Mouse (Mus musculus) CH12.LX (cell line): Measurements from ENCODE around the gene Carmil1. TPM values are rescaled to one million over a fixed set of nuclear protein-coding genes. Genes with fewer than 3 reads are reported as not detected.

ENCODE experiments used
- DNase-seq: peaks from one replicate; pipeline ENCODE4 v3.0.0-alpha.2; 2013; ENCODE audit errors: extremely low read depth
- H3K27ac ChIP-seq: 2 replicates; pipeline ENCODE4 v1.5.1; 2012; ENCODE audit warnings: low read depth, mild to moderate bottlenecking, control low read depth, moderate library complexity; ENCODE audit not compliant: insufficient read depth
- H3K27me3 ChIP-seq: replicated peaks from 2 replicates; pipeline ENCODE3; 2012; ENCODE audit warnings: inconsistent platforms
- H3K36me3 ChIP-seq, 2 experiments: replicated peaks in 1 of 2; 2 replicates each; pipeline versions ENCODE3 to v1.6.1; 2012; ENCODE audit warnings: inconsistent platforms in 1 of 2, low read length in 1 of 2, mild to moderate bottlenecking in 1 of 2, mixed read lengths in 1 of 2, moderate library complexity in 1 of 2; ENCODE audit not compliant: control insufficient read depth in 1 of 2, insufficient read depth in 1 of 2
- H3K4me1 ChIP-seq, 2 experiments: 2 replicates each; pipeline ENCODE4 v1.6.1; 2012; ENCODE audit warnings: inconsistent platforms in 1 of 2, moderate library complexity in 1 of 2; ENCODE audit not compliant: insufficient read depth in 2 of 2, control insufficient read depth in 1 of 2
- H3K4me2 ChIP-seq: 2 replicates; pipeline ENCODE4 v1.6.1; 2012; ENCODE audit warnings: low read depth, mild to moderate bottlenecking, control low read depth; ENCODE audit not compliant: poor library complexity, insufficient read depth, severe bottlenecking
- H3K4me3 ChIP-seq, 3 experiments: fragments of 150-350 bp in 1 of 3; sonication (generic) in 1 of 3; replicated peaks in 1 of 3; 2 replicates each; pipeline versions ENCODE3 to v1.5.1; 2011 to 2012; ENCODE audit warnings: low read depth in 2 of 3, low read length in 2 of 3, mild to moderate bottlenecking in 2 of 3, moderate library complexity in 2 of 3, control low read depth in 1 of 3, improper control_type of control experiment in 1 of 3, inconsistent platforms in 1 of 3, mixed read lengths in 1 of 3; ENCODE audit not compliant: poor library complexity in 1 of 3
- H3K79me2 ChIP-seq: replicated peaks from 2 replicates; pipeline ENCODE4 v1.6.1; 2012; ENCODE audit warnings: mild to moderate bottlenecking, moderate library complexity; ENCODE audit not compliant: control insufficient read depth, poor library complexity, insufficient read depth, severe bottlenecking; ENCODE audit errors: extremely low read depth
- H3K9ac ChIP-seq: 2 replicates; pipeline ENCODE4 v1.6.1; 2012; ENCODE audit warnings: low read depth, mild to moderate bottlenecking, control low read depth, moderate library complexity; ENCODE audit not compliant: insufficient read depth
- H3K9me3 ChIP-seq: replicated peaks from 2 replicates; pipeline ENCODE3; 2012; ENCODE audit warnings: low read length, inconsistent platforms, mixed read lengths
- BHLHE40 ChIP-seq: IDR thresholded peaks from 2 replicates; pipeline ENCODE4 v1.6.1; 2011; ENCODE audit warnings: mild to moderate bottlenecking, low read depth, low read length, improper control_type of control experiment
- CHD1 ChIP-seq: IDR thresholded peaks from 2 replicates; pipeline ENCODE4 v1.6.1; 2012; ENCODE audit warnings: low read depth, low read length, improper control_type of control experiment, inconsistent platforms
- ELF1 ChIP-seq: IDR thresholded peaks from 2 replicates; pipeline ENCODE4 v1.6.1; 2014; ENCODE audit warnings: low read depth, mild to moderate bottlenecking, inconsistent platforms, low read length, improper control_type of control experiment
- ETS1 ChIP-seq: conservative IDR thresholded peaks from 2 replicates; pipeline ENCODE4 v1.6.1; 2012; ENCODE audit warnings: low read depth, mild to moderate bottlenecking, inconsistent platforms, low read length, improper control_type of control experiment, moderate library complexity
- HCFC1 ChIP-seq: IDR thresholded peaks from 2 replicates; pipeline ENCODE4 v1.6.1; 2012; ENCODE audit warnings: low read depth, mild to moderate bottlenecking, inconsistent platforms, low read length, improper control_type of control experiment
- IRF4 ChIP-seq: IDR thresholded peaks from 2 replicates; pipeline ENCODE4 v1.6.1; 2014; ENCODE audit warnings: low read depth, mild to moderate bottlenecking, inconsistent platforms, low read length, improper control_type of control experiment
- JUN ChIP-seq: IDR thresholded peaks from 2 replicates; pipeline ENCODE4 v1.6.1; 2011; ENCODE audit warnings: low read depth, mild to moderate bottlenecking, low read length, improper control_type of control experiment, moderate library complexity; ENCODE audit not compliant: insufficient read depth
- JUND ChIP-seq: conservative IDR thresholded peaks from 2 replicates; pipeline ENCODE4 v1.6.1; 2011; ENCODE audit warnings: low read depth, low read length, improper control_type of control experiment
- MAFK ChIP-seq: IDR thresholded peaks from 2 replicates; pipeline ENCODE4 v1.6.1; 2011; ENCODE audit warnings: low read length, improper control_type of control experiment; ENCODE audit not compliant: insufficient replicate concordance
- MAZ ChIP-seq: IDR thresholded peaks from 2 replicates; pipeline ENCODE4 v1.6.1; 2012; ENCODE audit warnings: low read depth, mild to moderate bottlenecking, inconsistent platforms, low read length, improper control_type of control experiment, moderate library complexity
- MEF2A ChIP-seq: IDR thresholded peaks from 2 replicates; pipeline ENCODE4 v1.6.1; 2014; ENCODE audit warnings: low read depth, mild to moderate bottlenecking, inconsistent platforms, low read length, improper control_type of control experiment, borderline replicate concordance
- MYC ChIP-seq: IDR thresholded peaks from 2 replicates; pipeline ENCODE4 v1.6.1; 2011; ENCODE audit warnings: low read depth, mild to moderate bottlenecking, improper control_type of control experiment, low read length
- NRF1 ChIP-seq: IDR thresholded peaks from 2 replicates; pipeline ENCODE4 v1.6.1; 2014; ENCODE audit warnings: low read depth, mild to moderate bottlenecking, inconsistent platforms, low read length, improper control_type of control experiment, moderate library complexity
- PAX5 ChIP-seq: IDR thresholded peaks from 2 replicates; pipeline ENCODE4 v1.6.1; 2012; ENCODE audit warnings: low read length, inconsistent platforms, mixed read lengths
- SIN3A ChIP-seq: IDR thresholded peaks from 2 replicates; pipeline ENCODE4 v1.6.1; 2012; ENCODE audit warnings: low read length, improper control_type of control experiment, inconsistent platforms
- TBP ChIP-seq: conservative IDR thresholded peaks from 2 replicates; pipeline ENCODE4 v1.6.1; 2011; ENCODE audit warnings: low read depth, low read length, improper control_type of control experiment
- TCF12 ChIP-seq: IDR thresholded peaks from 2 replicates; pipeline ENCODE4 v1.6.1; 2014; ENCODE audit warnings: low read depth, mild to moderate bottlenecking, inconsistent platforms, low read length, improper control_type of control experiment
- USF2 ChIP-seq: conservative IDR thresholded peaks from 2 replicates; pipeline ENCODE4 v1.6.1; 2011; ENCODE audit warnings: low read depth, low read length, improper control_type of control experiment
- ZC3H11A ChIP-seq: IDR thresholded peaks from 2 replicates; pipeline ENCODE4 v1.6.1; 2012; ENCODE audit warnings: low read depth, mild to moderate bottlenecking, inconsistent platforms, low read length, improper control_type of control experiment
- ZMIZ1 ChIP-seq: IDR thresholded peaks from 2 replicates; pipeline ENCODE4 v1.6.1; 2012; ENCODE audit warnings: low read depth, mild to moderate bottlenecking, inconsistent platforms, low read length, improper control_type of control experiment
- ZNF384 ChIP-seq: IDR thresholded peaks from 2 replicates; pipeline ENCODE4 v1.6.1; 2012; ENCODE audit warnings: low read depth, low read length, improper control_type of control experiment, inconsistent platforms
- dilution Hi-C: fragments of 300-500 bp; cut with MboI; formaldehyde crosslinking; loops from 2 replicates; pipeline ENCODE4 v1.14.3; 2020; ENCODE audit warnings: low sequenced_read_pairs; ENCODE audit not compliant: extremely low pct_unique_long_range_greater_than_20kb, extremely low pct_ligation_motif_present
- in situ Hi-C: fragments of 300-500 bp; cut with MboI; formaldehyde crosslinking; loops from 3 replicates; pipeline ENCODE4 v1.14.3; 2019; ENCODE audit warnings: low sequenced_read_pairs, low pct_ligation_motif_present, low pct_unique_long_range_greater_than_20kb, mixed read lengths
- polyA plus RNA-seq: library from polyadenylated mRNA; unstranded; fragments of >175 nt; gene quantifications from 2 replicates; pipeline ENCODE4 v1.2.1, GENCODE M21; 2012; ENCODE audit warnings: low read depth; ENCODE audit not compliant: insufficient read length
- total RNA-seq, 2 experiments: library from RNA; depleted of rRNA; stranded (reverse); fragments of 300-350 nt in 1 of 2; fragments of >200 nt in 1 of 2; gene quantifications; 2 replicates each; pipeline ENCODE4 v1.2.3; 2012 to 2014

Gene Carmil1
- total and polyA plus RNA-seq, 3 experiments = 1.1 to 9.4 (median 7.2) TPM

- Histone ChIP-seq H3K4me1 (peaks cover 7 to 10% of the 10 kb centered on the region in 2 experiments; a peak in 2 of 4 replicates), H3K4me2 (no peak overlapping the region), H3K9me3 (no peaks in the 10 kb centered on the region), H3K27ac (no peak overlapping the region), H3K79me2 (no peaks in the 10 kb centered on the region), H3K4me3 (no peak overlapping the region), H3K36me3 (no peaks in the 10 kb centered on the region), H3K27me3 (no peaks in the 10 kb centered on the region), H3K9ac (no peak overlapping the region)
- DNase-seq = no peak
- dilution Hi-C loops (no loop called here), in situ Hi-C loops (no loop called here)
- TF ChIP-seq TCF12 (no peak), IRF4 (no peak), SIN3A (no peak), USF2 (no peak), ELF1 (no peak), JUND (no peak), TBP (no peak), MEF2A (no peak), NRF1 (no peak), ZC3H11A (no peak), ZMIZ1 (no peak), ETS1 (no peak), PAX5 (no peak), ZNF384 (no peak)
These were observed 36.6 kb downstream of the Carmil1 start for GRCm38 (mm10) chr13:24243964-24244363.

GRCm38 (mm10) chr13:24242429-24243106 is 38.0 kb downstream of the Carmil1 start:
- dilution Hi-C loops (no loop called here), in situ Hi-C loops (no loop called here)
- Histone ChIP-seq H3K9ac (no peak overlapping the region), H3K36me3 (no peaks in the 10 kb centered on the region), H3K27me3 (no peaks in the 10 kb centered on the region), H3K79me2 (no peaks in the 10 kb centered on the region), H3K4me2 (no peak overlapping the region), H3K4me1 (peaks cover 7 to 12% of the 10 kb centered on the region in 2 experiments; a peak in 2 of 4 replicates), H3K9me3 (no peaks in the 10 kb centered on the region), H3K4me3 (no peak overlapping the region), H3K27ac (no peak overlapping the region)
- no peak for DNase-seq
- TF ChIP-seq NRF1 (no peak), JUN (no peak), ZC3H11A (no peak), BHLHE40 (no peak), MAZ (no peak), MYC (no peak), HCFC1 (no peak), CHD1 (no peak), TCF12 (no peak), MAFK (no peak)
